Mouse (Mus musculus): Measurements from ENCODE around the gene Gga3. TPM values are rescaled to one million over a fixed set of nuclear protein-coding genes. Genes with fewer than 3 reads are reported as not detected.
A peak's percentile ranks its signal among the peaks of the same experiment; 100 is the strongest.

Gene Gga3
- polyA plus RNA-seq, 1 experiment from 2014 or later, result 18.6 TPM

- Histone ChIP-seq H3K4me1 (ENCODE audit: control insufficient read depth, insufficient read depth, low read length) (peaks cover 6% of the 10 kb centered on the region; the same call in 1 of the 2 replicates), H3K27me3 (ENCODE audit: control insufficient read depth, insufficient read depth, low read length) (no peaks in the 10 kb centered on the region), H3K27ac (ENCODE audit: low read length) (no peak overlapping the region), H3K4me3 (ENCODE audit: low read depth, low read length) (no peak overlapping the region), H3K9me3 (ENCODE audit: control insufficient read depth, low read depth, low read length) (no peaks in the 10 kb centered on the region), H3K36me3 (ENCODE audit: control insufficient read depth, insufficient read depth, low read length) (peaks cover 22% of the 10 kb centered on the region), H3K4me2 (replicated peaks; ENCODE audit: low read depth, low read length) (no peak overlapping the region), H3K9ac (replicated peaks; ENCODE audit: low read depth, low read length) (no peak overlapping the region)
- ATAC-seq (ENCODE audit: insufficient number of reproducible peaks, insufficient read depth, low FRiP score, low read depth), result no peak
- 89% methylated on average over 2 of the region's 2 CpGs for WGBS
Observed at GRCm38 (mm10) chr11:115618001-115618400, 14.2 kb upstream of the Gga3 start.

DNA sequence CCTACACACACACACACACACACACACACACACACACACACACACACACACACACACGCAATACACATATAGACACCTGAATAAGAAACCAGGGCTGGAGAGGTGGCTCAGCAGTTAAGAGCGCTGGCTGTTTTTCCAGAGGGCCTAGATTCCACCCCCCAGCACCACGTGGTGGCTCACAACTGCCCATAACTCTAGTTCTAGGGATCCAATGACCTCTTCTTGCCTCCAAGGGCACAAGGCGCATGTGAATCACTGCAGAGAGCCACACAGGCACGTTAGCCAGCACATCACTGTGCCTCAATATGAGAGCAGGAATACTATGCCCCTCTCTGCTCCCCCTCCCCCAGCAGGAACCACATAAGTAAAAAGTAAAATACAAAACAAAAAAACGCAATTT, 13.0 kb upstream of the Gga3 start:
- Histone ChIP-seq H3K9ac (replicated peaks; ENCODE audit: low read depth, low read length) (no peak overlapping the region), H3K27me3 (ENCODE audit: control insufficient read depth, insufficient read depth, low read length) (no peaks in the 10 kb centered on the region), H3K9me3 (ENCODE audit: control insufficient read depth, low read depth, low read length) (no peaks in the 10 kb centered on the region), H3K4me2 (replicated peaks; ENCODE audit: low read depth, low read length) (no peak overlapping the region), H3K4me1 (ENCODE audit: control insufficient read depth, insufficient read depth, low read length) (peaks cover 7% of the 10 kb centered on the region; the same call in 1 of the 2 replicates), H3K36me3 (ENCODE audit: control insufficient read depth, insufficient read depth, low read length) (peaks cover 11% of the 10 kb centered on the region), H3K27ac (ENCODE audit: low read length) (no peak overlapping the region), H3K4me3 (ENCODE audit: low read depth, low read length) (no peak overlapping the region)
- 82% methylated on average over 6 of the region's 6 CpGs for WGBS
- ATAC-seq (ENCODE audit: insufficient number of reproducible peaks, insufficient read depth, low FRiP score, low read depth), result no peak

DNA sequence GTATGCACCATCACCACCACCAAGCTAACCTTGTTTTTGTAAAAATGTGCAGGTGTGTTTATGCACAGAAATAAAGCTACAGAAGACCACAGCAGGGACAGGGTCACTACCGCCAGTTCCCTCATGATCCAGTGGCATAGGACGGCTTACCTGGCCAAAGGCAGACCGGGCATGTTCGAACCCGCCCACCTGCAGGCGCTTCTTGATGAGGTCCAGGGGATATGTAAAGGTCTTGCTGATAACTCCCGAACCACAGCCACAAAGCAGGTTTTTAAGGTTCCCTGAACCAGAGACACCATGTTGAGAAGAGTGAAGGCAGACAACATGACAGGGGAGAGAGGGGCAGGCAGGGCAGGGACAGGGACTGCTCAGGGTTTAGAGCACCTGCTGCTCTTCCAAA, 12.5 kb upstream of the Gga3 start:
- H3K4me2 ChIP-seq (replicated peaks; ENCODE audit: low read depth, low read length), result no peak overlapping the region
- no peak overlapping the region for H3K4me3 ChIP-seq (ENCODE audit: low read depth, low read length)
- WGBS, result 87% methylated on average over 7 of the region's 7 CpGs
- no peak for ATAC-seq (ENCODE audit: insufficient number of reproducible peaks, insufficient read depth, low FRiP score, low read depth)
- no peaks in the 10 kb centered on the region for H3K9me3 ChIP-seq (ENCODE audit: control insufficient read depth, low read depth, low read length)
- H3K36me3 ChIP-seq (ENCODE audit: control insufficient read depth, insufficient read depth, low read length), result peaks cover 9% of the 10 kb centered on the region
- no peak overlapping the region for H3K9ac ChIP-seq (replicated peaks; ENCODE audit: low read depth, low read length)
- H3K27ac ChIP-seq (ENCODE audit: low read length), result no peak overlapping the region
- H3K27me3 ChIP-seq (ENCODE audit: control insufficient read depth, insufficient read depth, low read length), result no peaks in the 10 kb centered on the region
- peaks cover 12% of the 10 kb centered on the region; the same call in 1 of the 2 replicates for H3K4me1 ChIP-seq (ENCODE audit: control insufficient read depth, insufficient read depth, low read length)

- Histone ChIP-seq H3K4me2 (replicated peaks; ENCODE audit: low read depth, low read length) (no peak overlapping the region), H3K4me1 (ENCODE audit: control insufficient read depth, insufficient read depth, low read length) (peaks cover 15% of the 10 kb centered on the region; the same call in 1 of the 2 replicates), H3K27ac (ENCODE audit: low read length) (no peak overlapping the region), H3K36me3 (ENCODE audit: control insufficient read depth, insufficient read depth, low read length) (peaks cover 6% of the 10 kb centered on the region; the same call in 1 of the 2 replicates), H3K27me3 (ENCODE audit: control insufficient read depth, insufficient read depth, low read length) (no peaks in the 10 kb centered on the region), H3K4me3 (ENCODE audit: low read depth, low read length) (no peak overlapping the region), H3K9me3 (ENCODE audit: control insufficient read depth, low read depth, low read length) (no peaks in the 10 kb centered on the region), H3K9ac (replicated peaks; ENCODE audit: low read depth, low read length) (no peak overlapping the region)
- WGBS, result 89% methylated on average over 6 of the region's 6 CpGs
- no peak for ATAC-seq (ENCODE audit: insufficient number of reproducible peaks, insufficient read depth, low FRiP score, low read depth)
Observed at GRCm38 (mm10) chr11:115615875-115616274, 12.0 kb upstream of the Gga3 start.

DNA sequence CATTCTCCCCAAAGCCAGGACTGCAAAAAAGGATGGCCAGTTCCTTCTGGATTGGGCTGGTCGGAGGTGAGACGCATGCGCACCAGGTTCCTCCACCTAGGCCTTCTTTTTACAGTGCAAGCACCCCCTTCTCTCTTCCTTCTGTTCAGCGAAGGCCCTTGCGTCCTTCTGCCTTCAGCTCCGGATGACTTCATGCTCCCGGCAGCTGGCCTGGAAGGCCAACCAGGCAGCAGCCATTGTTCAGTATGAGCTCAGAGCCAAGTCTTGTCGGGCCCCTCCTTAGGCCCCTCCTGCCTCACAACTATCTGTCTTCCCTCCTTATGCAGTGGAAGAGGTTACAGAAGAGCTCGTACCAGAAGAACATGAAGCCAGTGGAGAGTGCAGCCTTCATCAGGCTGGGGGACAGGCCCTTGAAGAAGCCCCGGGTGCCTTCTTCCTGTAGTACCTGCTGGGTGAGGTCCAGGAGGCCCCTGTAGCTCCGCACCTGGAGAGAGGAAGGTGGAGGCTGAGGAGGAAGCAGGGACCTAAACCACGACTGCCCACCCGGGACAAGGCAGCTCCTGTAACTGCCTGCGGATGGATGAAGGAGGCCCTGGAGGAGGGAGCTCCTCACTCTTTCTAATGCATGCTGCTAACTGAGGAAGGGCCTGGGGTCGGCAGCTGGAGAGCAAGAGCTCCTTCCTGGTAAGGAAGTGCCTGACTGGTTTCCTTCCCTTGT, 11.4 kb upstream of the Gga3 start:
- Histone ChIP-seq H3K4me1 (ENCODE audit: control insufficient read depth, insufficient read depth, low read length) (peaks cover 15% of the 10 kb centered on the region; the same call in 1 of the 2 replicates), H3K4me3 (ENCODE audit: low read depth, low read length) (no peak overlapping the region), H3K27ac (ENCODE audit: low read length) (peak overlapping the region; percentile 13; the same call in 1 of the 2 replicates), H3K4me2 (replicated peaks; ENCODE audit: low read depth, low read length) (no peak overlapping the region), H3K27me3 (ENCODE audit: control insufficient read depth, insufficient read depth, low read length) (no peaks in the 10 kb centered on the region), H3K36me3 (ENCODE audit: control insufficient read depth, insufficient read depth, low read length) (peaks cover 4% of the 10 kb centered on the region; the same call in 1 of the 2 replicates), H3K9ac (replicated peaks; ENCODE audit: low read depth, low read length) (no peak overlapping the region), H3K9me3 (ENCODE audit: control insufficient read depth, low read depth, low read length) (no peaks in the 10 kb centered on the region)
- 76% methylated on average over 15 of the region's 15 CpGs for WGBS
- no peak for ATAC-seq (ENCODE audit: insufficient number of reproducible peaks, insufficient read depth, low FRiP score, low read depth)

DNA sequence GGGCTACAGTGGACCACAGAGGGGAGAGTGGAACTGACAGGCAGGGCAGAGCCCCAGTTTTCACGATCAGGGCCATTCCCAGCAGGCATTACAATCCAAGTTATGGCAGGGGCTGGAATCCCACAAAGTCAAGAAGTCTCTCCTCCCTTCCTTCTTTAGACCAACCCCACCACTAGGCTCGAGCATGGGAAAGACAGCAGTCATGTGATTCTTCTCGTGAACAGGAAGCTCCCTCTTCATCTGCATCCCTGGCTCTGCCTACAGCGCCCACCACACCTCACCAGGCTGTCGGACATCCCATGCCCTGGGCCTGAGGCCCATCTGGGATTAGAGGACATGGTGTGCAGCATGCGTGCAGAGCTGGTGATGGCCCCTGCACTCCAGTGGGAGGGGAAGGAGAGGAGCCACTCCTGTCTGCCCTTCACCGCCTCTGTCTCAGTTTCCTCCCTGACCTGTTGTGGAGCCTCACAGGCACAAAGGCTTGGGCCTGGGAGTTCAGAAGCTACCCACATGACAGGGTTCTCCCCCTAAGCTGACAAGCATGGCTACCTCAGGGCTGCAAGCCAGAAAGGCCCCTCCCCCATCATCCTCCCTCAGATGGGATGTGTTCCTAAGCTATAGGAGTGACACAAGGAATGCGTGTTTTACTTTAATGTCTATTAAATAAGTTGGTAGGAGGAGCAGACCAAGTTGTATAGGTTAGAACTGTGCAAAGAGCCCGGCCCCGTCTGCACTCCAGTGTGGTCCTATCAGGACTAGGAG, 10.7 kb upstream of the Gga3 start:
- WGBS, result 82% methylated on average over 10 of the region's 10 CpGs
- no peaks in the 10 kb centered on the region for H3K27me3 ChIP-seq (ENCODE audit: control insufficient read depth, insufficient read depth, low read length)
- no peaks in the 10 kb centered on the region for H3K9me3 ChIP-seq (ENCODE audit: control insufficient read depth, low read depth, low read length)
- no peak for ATAC-seq (ENCODE audit: insufficient number of reproducible peaks, insufficient read depth, low FRiP score, low read depth)
- H3K4me2 ChIP-seq (replicated peaks; ENCODE audit: low read depth, low read length), result no peak overlapping the region
- H3K4me1 ChIP-seq (ENCODE audit: control insufficient read depth, insufficient read depth, low read length), result peaks cover 15% of the 10 kb centered on the region; the same call in 1 of the 2 replicates
- no peak overlapping the region for H3K9ac ChIP-seq (replicated peaks; ENCODE audit: low read depth, low read length)
- H3K27ac ChIP-seq (ENCODE audit: low read length), result peak overlapping the region; percentile 13; the same call in 1 of the 2 replicates
- no peak overlapping the region for H3K4me3 ChIP-seq (ENCODE audit: low read depth, low read length)
- H3K36me3 ChIP-seq (ENCODE audit: control insufficient read depth, insufficient read depth, low read length), result no peaks in the 10 kb centered on the region

DNA sequence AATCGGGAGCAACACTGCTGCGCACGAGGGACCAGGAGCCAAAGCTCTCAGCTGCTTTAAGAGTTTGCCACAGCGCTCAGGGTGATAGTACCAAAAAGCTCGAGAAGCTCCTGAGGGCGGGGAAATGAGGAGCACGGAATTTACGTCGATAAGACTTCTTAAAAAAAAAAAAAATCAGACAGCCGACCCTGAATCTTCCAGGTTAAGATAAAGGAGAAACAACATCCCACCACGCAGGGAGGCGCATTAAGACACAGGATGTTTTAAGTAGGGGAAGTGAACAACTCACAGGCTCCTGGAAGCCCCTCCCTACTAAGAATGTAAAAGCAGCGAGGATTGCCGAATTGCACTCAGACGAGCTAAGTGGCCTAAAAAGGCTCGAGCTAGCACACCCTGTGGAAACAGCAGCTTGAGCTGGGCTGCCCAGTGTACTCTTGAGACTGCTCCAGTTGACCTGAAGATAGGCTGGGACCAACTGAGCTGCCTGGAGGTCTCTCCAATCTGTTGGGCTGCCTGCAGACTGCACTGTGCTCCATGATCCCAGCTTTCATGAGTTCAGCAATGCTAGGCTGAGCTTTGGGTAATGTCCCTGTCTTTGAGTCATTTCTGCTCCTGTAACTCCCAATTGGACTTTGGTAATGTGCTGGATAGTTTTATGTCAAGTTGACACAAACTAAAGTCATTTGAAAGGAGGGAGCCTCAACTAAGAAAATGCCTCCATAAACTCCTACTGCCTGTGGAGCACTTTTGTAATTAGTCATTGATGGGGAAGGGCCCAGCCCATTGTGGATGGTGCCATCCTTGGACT, 9.5 kb upstream of the Gga3 start:
- WGBS, result under 1% methylated on average over 16 of the region's 16 CpGs
- Histone ChIP-seq H3K27me3 (ENCODE audit: control insufficient read depth, insufficient read depth, low read length) (no peaks in the 10 kb centered on the region), H3K27ac (ENCODE audit: low read length) (peak overlapping the region; percentile 92), H3K4me2 (replicated peaks; ENCODE audit: low read depth, low read length) (peak overlapping the region; percentile 47), H3K36me3 (ENCODE audit: control insufficient read depth, insufficient read depth, low read length) (peaks cover 6% of the 10 kb centered on the region; the same call in 1 of the 2 replicates), H3K4me3 (ENCODE audit: low read depth, low read length) (peak overlapping the region; percentile 66), H3K9me3 (ENCODE audit: control insufficient read depth, low read depth, low read length) (no peaks in the 10 kb centered on the region), H3K4me1 (ENCODE audit: control insufficient read depth, insufficient read depth, low read length) (peaks cover 15% of the 10 kb centered on the region; the same call in 1 of the 2 replicates), H3K9ac (replicated peaks; ENCODE audit: low read depth, low read length) (peak overlapping the region; percentile 52)
- no peak; the same call in 1 of the 2 replicates for ATAC-seq (ENCODE audit: insufficient number of reproducible peaks, insufficient read depth, low FRiP score, low read depth)

All from stomach, embryonic 14.5 days (tissue).